Mouse (Mus musculus) gonadal fat pad, adult 2 months (tissue): ENCODE measurements around the gene Smarcc1. TPM values are rescaled to one million over a fixed set of nuclear protein-coding genes. Genes with fewer than 3 reads are reported as not detected.

Experiments used
- DNase-seq: peaks from one replicate; pipeline ENCODE4 v3.0.0-alpha.2; 2012; ENCODE audit warnings: low read depth
- polyA plus RNA-seq: library from polyadenylated mRNA; depleted of rRNA; stranded (reverse); fragments of >200 nt; gene quantifications from 2 replicates; pipeline ENCODE4 v1.2.3, GENCODE M21; 2012

Smarcc1 gene
- polyA plus RNA-seq, 1 experiment = 13.1 TPM

GRCm38 (mm10) chr9:110230395-110231071 is 113.0 kb downstream of the Smarcc1 start:
- DNase-seq = no peak

GRCm38 (mm10) chr9:110234962-110235361 is 117.5 kb downstream of the Smarcc1 start:
- no peak for DNase-seq

- no peak for DNase-seq
These were observed 125.8 kb downstream of the Smarcc1 start, which contains the start of gene Cspg5 for GRCm38 (mm10) chr9:110243221-110243833. TSS of gene Cspg5 (plus strand) at chr9:110243783.

- no peak for DNase-seq
These were observed 127.0 kb downstream of the Smarcc1 start for GRCm38 (mm10) chr9:110244567-110244888.

GRCm38 (mm10) chr9:110244889-110245589 is 127.5 kb downstream of the Smarcc1 start:
- DNase-seq = no peak

- no peak for DNase-seq
These were observed 128.2 kb downstream of the Smarcc1 start for GRCm38 (mm10) chr9:110245590-110246320.

GRCm38 (mm10) chr9:110246321-110246640 is 128.8 kb downstream of the Smarcc1 start:
- no peak for DNase-seq

- DNase-seq = no peak
These were observed 129.5 kb downstream of the Smarcc1 start for GRCm38 (mm10) chr9:110247049-110247448.

- no peak for DNase-seq
These were observed 131.4 kb downstream of the Smarcc1 start for GRCm38 (mm10) chr9:110248861-110249260.

GRCm38 (mm10) chr9:110249823-110250543 is 132.5 kb downstream of the Smarcc1 start:
- no peak for DNase-seq

GRCm38 (mm10) chr9:110250776-110251175 is 133.3 kb downstream of the Smarcc1 start:
- no peak for DNase-seq

GRCm38 (mm10) chr9:110255407-110256019 is 138.0 kb downstream of the Smarcc1 start:
- no peak for DNase-seq

GRCm38 (mm10) chr9:110258646-110259045 is 141.1 kb downstream of the Smarcc1 start:
- no peak for DNase-seq

GRCm38 (mm10) chr9:110259118-110259517 is 141.6 kb downstream of the Smarcc1 start:
- no peak for DNase-seq

GRCm38 (mm10) chr9:110263181-110263580 is 145.7 kb downstream of the Smarcc1 start:
- no peak for DNase-seq

- DNase-seq = no peak
These were observed 147.5 kb downstream of the Smarcc1 start for GRCm38 (mm10) chr9:110264991-110265390.

- DNase-seq = no peak
These were observed 150.9 kb downstream of the Smarcc1 start for GRCm38 (mm10) chr9:110268416-110268815.

GRCm38 (mm10) chr9:110272330-110272729 is 154.8 kb downstream of the Smarcc1 start:
- DNase-seq = no peak

GRCm38 (mm10) chr9:110273507-110273906 is 156.0 kb downstream of the Smarcc1 start:
- DNase-seq = no peak

- no peak for DNase-seq
These were observed 158.4 kb downstream of the Smarcc1 start for GRCm38 (mm10) chr9:110275882-110276281.

GRCm38 (mm10) chr9:110277431-110277881 is 159.9 kb downstream of the Smarcc1 start:
- DNase-seq = no peak
